Mouse (Mus musculus) retina, postnatal 1 day (tissue): ENCODE measurements at regions not wholly inside any gene's neighbourhood (a gene's known extent, or its start where the extent isn't known, plus 50 kb on each side); places are given as distances from the start of the nearest gene placed in this dataset.

Experiments
- DNase-seq: peaks from one replicate; pipeline ENCODE4 v3.0.0-alpha.2; 2012

DNA sequence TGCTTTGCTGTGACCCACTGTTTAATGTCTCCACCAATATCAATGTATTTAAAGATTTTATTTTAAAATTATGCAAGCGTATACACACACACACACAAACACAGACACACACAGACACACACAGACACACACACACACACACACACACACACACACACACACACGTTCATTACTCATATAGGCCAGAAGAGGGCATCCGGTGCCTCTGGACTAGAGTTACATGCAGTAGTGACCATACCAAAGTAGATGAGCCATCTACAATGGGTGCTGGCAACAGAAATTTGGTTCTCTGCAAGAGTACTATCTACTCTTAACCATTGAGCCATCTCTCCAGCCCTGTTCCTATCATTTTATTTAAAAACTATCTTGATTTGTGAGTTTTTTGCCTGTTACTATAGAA is 130.2 kb upstream of the Fstl4 start:
- DNase-seq = no peak

DNA sequence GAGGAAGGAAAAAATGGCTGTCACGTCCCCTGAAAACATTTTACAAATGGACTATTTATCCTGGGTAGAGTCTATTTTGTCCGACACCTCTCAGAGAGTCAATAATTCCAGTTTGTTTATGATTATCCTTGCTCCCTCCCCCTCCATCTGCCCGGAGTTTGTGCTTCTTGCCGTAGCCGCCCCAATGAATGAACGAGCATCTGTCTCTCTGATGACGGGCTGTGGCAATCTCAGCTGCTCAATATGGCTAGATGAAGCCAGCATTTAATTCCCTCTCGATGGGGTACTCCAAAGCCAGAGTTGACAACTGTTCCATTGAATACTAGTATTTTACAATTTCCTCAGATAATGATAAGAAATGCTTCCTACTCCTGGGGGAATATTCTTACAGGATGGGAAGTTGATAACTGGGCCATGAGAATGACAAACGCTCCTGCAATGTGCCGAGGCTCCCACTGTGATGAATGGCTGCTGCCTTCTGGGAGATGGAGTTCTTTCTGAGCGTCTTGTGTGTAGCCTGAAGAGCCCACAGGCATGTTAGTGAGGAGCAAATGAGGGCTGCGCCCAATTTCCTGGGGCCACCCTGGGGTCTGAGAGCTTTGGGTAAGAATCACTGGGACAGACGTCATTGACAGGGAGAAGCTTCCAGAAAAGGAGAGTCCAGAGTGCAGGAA is 128.6 kb upstream of the Fstl4 start:
- DNase-seq = peak; percentile 59

DNA sequence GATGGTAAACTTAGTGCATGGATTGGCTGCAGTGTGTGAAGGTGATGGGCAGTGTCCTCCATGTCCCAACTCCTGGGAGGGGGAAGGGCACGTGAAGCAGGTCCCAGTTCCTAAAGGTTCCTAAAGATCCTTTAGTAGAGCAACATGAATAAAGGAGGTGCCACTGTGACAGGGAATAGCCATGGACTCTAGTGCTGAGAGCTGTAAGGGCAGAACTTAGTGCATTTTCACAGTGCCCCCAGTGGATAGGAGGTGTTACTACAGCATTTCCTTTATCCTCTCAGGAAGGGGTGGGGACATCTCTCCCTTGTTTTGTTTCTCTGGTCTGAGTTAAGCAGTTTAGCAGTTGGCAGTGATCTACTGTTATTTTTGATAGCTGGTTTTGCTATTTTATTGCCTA is 125.5 kb upstream of the Fstl4 start:
- DNase-seq = peak; percentile 50

DNA sequence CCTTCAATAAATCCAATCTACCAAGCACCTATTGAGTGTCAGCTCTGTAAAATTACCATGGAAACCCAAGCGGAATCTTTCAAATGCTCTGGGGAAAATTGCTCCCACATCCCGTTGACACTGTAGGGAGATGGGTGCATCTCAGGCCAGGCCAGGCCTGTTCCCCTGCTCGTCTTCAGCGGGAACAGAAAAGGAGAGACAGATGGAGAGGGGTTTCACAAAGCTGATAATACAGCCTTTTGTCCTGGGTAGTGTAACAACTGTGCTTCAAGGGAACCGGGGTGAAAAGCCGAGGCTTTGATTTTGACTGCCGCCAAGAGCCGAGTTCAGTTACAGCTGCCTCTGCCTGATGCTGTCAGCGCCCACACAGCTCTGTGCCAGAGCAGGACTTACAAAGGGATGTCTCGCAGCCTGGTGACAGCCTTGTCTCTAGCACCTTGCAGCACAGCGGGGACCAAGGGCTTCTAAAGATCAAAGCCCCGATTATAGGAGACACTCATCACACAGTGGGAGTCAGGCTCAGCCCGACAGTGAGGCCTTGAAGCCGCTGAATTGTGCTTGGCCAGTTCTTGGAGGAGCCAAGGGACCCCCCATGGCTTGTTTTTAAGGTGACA is 122.6 kb upstream of the Fstl4 start:
- DNase-seq = peak; percentile 64

DNA sequence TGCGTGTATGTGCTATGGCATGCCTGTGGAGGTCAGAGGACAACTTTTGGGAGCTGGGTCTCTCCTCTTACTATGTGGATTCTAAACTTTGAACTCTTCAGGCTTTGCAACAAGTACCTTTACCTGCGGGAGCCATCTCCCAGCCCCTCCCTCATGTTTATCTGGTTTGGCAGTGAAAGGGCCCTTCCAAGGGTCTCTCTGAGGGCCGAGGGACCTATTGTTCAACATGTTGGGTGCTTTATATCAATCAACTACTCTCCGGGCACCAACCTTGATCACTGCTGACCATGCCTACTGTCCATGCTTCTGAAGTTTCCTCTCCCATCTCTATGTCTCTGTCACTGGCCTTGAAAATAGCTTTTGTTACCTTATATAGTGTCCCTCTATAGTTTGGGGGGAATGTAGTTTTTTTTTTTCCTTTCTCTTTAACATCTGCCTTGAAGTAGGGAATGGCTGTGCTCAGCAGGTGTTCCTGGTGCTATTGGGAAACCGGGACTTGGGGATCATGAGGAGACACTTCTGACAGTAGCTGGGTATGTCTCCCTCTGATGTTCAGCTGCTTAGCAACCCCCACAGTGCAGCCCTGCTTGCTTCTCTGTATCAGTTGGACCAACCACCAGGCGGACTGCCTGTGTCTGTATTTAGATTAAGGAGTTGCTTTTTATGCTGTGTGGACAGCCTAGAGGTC is 120.2 kb upstream of the Fstl4 start:
- peak; percentile 66 for DNase-seq

DNA sequence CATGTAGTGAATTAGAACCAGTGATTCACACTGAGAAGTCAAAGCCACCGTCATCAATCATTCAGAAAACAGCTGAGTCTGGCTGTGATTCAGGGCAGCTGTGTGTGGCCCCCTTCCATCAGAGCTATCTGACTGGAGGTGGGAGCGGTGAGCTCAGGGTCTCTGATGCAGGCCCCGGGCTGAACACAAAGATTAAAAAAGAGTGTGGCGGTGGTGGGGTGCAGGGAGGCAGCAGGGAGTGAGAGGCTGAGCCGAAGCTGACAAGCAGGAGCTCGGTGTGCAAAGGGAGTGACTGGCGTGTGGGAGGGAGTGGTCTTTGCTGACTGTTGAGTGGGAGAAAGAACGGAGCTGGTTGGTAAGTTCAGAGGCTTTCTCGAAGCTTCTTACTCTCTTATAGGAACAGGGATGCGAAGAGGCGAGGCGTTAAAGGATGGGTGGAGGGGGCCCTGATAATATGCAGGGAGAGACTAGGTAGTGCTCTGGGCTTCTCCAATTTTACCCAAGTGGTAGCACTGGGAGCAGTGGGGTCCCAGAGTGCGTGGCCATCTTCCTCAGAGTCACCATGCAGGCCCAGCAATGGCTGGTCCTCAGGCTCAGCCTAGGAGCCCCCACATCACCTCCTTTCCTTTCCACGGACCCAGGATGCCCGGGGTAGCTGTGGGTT is 116.1 kb upstream of the Fstl4 start:
- no peak for DNase-seq

DNA sequence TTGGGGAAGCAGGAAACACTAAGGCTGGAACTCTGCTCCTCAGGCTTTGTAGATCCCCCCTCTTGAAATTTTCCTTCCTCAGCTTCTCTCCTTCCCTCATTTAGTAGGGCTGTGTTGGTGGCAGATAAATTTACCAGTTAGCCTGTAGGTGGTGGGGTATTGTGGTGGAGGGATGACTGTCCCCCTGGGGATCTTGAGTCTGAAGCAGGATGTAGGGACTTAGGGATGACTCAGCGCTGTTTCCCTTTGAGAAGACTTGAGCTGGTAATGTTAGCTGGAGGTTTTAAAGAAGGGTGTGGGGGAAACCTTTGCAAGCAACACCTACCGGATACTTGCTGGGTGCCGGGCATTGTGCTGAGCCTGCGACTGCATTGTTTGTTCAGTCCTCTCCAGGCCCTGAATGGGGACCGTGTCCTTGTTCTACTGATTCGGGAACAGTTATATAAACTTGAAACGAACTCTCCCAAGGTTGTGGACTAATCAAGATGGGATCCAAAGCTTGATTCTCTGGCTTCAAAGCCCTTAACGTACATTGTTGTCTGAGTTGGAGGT is 115.5 kb upstream of the Fstl4 start:
- no peak for DNase-seq

DNA sequence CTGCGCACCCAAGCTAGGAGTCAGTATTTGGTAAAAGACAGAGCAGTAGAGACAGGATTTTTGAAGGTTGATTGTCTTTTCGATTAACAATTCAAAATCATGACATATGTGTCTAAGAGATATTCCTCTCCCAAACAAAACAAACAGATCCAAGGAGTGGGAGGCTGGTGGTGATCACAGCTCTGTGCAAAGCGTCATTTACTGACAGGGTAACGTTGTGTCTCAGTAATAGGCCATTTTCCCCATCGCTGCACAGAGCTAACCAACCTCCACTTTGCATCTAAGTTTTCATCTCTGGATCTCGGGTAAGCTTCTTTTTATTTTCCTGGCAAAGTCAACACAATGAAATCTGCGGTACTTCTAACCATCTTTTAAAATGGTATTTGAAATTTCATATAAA is 109.8 kb upstream of the Fstl4 start:
- no peak for DNase-seq

DNA sequence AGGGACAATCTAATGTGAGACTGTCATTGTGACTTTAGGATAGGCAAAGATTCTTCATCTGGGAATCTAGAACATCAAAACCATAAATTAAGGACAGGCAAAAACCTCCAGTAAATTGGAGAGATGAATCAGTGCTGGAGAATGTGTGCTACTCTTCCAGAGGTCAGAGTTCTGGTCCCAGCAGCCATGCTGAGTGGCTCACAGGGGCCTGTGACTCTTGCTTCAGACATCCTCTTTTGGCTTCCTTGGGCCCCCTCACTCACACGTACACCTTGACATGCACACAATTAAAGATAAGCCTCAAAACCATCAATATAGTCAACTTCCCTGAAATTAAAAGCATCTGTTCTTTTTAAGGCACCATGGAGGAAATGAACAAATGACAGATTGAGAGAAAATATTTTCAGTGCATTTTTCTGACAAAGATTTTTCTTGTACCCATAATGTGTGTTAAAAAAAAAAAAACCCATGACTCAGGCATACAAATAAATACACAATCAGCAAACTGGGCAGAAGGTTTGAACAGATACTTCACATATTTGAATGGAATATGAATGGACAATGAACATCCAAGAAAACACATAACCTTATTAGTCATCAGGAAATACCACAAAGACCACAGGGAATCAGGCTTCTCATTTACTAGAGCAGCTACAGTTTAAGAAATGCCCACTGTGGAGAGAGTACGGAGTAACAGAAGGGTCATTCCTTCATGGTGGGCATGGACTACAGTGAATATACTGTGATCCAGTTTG is 108.5 kb upstream of the Fstl4 start:
- DNase-seq = no peak

DNA sequence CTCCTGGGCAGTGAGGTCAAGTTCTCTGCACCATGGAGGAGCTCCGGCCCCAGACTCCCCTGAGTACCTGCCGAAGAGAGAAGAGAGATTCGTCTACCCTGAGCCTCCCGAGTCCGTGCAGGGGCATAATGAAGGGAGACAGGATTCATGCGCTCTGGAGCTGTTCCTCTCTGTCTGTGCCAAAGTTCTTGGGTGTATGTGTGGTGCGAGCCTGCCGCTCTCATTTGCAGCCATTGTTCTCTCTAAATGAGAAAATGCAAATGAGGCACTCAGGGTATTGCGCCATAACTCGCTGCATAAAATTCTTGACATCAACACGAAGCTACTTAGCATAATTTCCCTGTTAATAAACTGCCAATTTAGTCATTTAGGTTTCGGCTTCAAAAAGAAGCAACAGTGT is 103.2 kb upstream of the Fstl4 start:
- peak; percentile 78 for DNase-seq

DNA sequence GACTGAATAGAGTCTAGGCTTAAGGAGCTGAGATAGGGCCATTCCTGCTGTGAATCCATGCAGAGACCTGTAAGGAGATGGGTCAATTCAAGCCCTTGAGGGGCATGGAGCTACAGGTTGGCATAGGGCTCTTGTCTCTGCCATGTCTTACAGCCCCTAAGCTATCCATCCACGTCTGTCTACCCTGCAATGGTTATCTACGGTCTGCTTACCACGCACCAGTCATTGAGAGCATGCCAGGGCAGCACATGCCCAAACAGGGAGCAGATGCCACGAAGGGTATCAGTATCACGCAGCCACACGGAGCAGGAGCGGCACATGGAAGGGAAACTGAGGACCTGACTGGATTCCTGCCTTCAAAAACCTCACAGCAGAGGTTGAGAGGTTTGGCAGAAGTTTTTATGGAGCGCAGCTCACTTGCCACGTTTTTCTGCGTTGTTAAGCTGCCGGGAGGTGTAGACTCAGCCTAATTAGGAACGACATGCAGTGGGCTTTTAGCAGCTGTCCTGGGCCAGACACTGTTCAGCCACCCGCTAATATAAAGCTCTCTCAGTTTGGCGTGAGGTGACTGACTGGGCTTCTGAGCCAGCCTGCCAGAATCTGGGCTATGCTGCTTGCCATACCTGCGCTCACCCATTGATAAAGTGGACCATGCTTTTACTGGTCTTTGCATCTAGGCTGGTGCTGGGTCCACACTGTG is 102.4 kb upstream of the Fstl4 start:
- DNase-seq = peak; percentile 69

DNA sequence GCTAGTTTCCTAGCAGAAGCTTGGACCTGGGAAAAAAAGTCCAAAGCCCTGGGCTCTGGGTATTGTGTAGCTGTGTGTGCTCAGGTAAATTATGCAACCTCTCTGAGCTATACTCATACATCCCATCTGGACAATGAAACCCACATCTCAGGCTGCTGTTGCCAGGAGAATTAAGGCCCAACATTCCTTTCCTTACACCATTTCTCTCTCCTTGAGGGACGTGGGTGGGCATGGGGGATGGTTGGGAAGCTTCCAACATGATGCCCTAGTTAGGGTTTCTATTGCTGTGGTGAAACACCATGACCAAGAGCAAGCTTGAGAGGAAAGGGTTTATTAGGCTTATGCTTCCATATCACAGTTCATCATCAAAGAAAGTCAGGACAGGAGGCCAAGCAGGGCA is 99.1 kb upstream of the Fstl4 start:
- DNase-seq = no peak

DNA sequence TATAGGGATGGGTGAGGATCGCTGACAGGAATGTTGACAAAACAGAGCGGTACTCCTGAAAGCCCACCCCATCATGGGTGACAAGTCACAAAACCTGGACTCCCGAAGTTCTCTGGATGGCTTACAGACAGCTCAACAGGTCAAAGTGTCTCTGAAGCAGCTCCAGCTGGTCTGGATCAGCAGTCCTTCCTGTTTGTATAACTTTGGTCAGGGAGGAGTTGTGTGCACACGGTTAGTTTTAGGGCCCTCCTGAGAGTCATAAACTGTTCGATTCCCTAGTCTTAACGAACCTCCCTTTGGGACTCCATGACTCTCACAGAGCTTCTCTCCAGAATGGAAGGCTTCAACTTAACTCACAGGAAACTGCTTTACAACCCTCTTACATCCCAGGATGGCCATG is 89.4 kb upstream of the Fstl4 start:
- no peak for DNase-seq

DNA sequence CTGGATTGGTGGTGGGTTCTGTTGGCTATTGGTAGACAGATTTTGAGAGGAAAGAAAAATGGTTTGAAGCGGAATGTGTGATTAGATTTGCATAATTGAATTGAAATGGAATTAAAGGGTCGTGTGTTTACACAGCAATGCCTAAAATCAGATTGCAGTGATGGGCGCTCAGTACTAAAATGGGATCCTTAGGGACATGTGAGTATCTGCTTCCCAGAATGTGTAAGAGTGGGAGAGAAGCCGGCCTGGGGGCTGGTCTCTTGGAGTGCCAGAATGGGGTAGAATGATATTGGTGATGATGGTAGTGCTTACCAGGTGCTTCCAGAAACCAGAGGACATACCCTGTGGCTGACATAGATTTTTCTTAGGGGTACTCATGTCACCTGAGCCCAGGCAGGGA is 86.2 kb upstream of the Fstl4 start:
- no peak for DNase-seq

DNA sequence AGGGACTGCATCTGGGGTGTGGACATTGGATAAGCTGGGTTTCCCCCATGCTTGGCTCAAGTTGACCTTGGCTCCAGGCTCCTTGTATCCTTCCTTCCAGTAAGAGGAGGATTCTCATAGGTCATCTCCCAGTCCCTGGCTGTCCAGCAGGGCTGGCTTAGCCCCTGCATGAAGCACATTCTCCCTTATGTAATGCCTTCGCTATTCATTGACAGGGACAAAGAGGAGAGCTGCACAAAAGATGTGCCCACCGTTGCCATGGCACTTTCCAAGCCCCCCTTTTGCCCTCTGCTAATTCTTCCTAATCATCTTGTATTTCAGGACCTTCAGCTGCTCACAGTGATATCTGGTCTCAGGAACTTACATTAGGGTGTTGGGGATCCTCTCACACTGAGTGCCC is 79.0 kb upstream of the Fstl4 start:
- peak; percentile 81 for DNase-seq

DNA sequence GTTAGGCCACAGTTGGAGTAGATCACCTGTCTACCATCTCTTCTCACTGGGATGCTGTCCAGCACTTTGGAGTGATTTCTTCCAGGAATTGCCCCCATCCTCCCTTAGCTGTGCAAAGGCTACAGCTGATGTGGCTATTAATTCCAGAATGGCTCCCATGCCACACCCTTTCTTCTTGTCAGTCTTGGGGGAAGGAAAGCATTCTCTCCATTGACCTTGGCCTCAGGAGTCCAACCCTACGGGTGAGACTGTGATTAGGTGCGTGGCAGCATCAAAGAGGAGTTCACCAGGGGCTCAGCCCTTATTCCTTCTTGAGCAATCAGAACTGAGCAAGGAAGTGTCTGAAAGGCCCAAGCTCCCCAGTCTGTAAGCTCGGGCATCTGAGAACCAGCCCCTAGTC is 71.7 kb upstream of the Fstl4 start:
- no peak for DNase-seq

DNA sequence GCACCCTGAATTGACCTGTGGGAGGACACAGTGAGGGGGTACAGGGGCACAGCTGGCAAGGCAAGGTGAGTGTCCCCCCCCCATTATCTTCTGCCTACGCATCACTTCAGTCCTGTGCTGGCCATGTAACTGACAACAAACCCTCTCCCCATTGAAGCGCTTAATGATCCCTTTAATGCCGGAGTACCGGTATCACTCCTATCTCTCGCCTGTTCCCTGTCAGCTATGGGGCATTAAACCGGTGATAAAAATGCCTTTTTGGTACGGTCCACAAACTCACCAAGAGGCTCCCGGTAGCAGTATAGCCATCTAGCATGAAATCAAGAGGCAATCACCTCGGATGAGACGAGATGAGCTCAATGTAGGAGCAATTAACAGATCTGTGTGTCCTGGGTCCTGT is 62.8 kb upstream of the Fstl4 start:
- no peak for DNase-seq

DNA sequence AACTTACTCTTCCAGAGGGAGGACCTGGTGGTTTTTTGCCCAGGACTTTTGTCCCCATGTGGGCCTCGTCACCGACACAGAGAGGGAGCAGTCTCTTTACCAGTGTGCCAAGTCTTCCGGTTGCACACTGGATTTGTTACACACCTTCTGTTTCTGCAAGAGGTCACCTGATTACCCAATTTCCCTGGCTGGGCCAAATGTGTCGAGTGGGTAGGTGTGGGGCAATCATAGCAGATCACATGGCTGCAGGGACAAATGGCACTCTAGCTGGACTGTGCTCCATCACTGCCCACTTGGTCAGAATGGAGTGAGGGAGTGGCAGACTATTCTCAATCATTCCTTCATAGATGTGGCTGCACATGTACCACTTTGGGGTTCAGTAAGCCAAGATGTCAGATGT is 61.0 kb upstream of the Fstl4 start:
- DNase-seq = no peak
